Comparison of ENCODE assay signal across 8 mouse cellular contexts in genomic region chr2:109931978-109932780, GRCm38 (mm10). TPM values are rescaled to one million over a fixed set of nuclear protein-coding genes. Genes with fewer than 3 reads are reported as not detected.
DNase-seq lines count a peak whose midpoint lies in the region; ATAC-seq and TF ChIP-seq lines count a peak whose summit lies in the region.
"Had no signal": no experiment of that assay in that cellular context is flagged by ENCODE, and none has a peak within 500 bp of the region (broad histone marks: within the 10 kb centered on the region; RNA-seq: fewer than 3 reads in every experiment).

No protein-coding gene starts in this region.

- no peak overlapping the region for H3K27ac ChIP-seq in lung, embryonic 16.5 days (ENCODE audit: low read length)
- no peak overlapping the region for H3K27ac ChIP-seq in liver, embryonic 14.5 days
- H3K27ac ChIP-seq: left cerebral cortex, adult 2 months had no signal

- H3K9ac ChIP-seq in lung, embryonic 16.5 days (ENCODE audit: low read length), result no peak overlapping the region
- H3K9ac ChIP-seq in liver, embryonic 14.5 days (replicated peaks), result no peak overlapping the region

- H3K4me3 ChIP-seq in lung, embryonic 16.5 days (ENCODE audit: low read length), result no peak overlapping the region
- peak overlapping the region; percentile 20 to 30; a peak in 2 of 4 replicates for H3K4me3 ChIP-seq in liver, embryonic 14.5 days (ENCODE audit: insufficient read depth in 1 of 2, low read depth in 2 of 2, low read length in 2 of 2)
- H3K4me3 ChIP-seq: left cerebral cortex, adult 2 months had no signal

- WGBS in lung, embryonic 16.5 days, result 23% methylated on average over 13 of the region's 13 CpGs
- WGBS in liver, embryonic 14.5 days (ENCODE audit: insufficient replicate concordance), result 22% methylated on average over 13 of the region's 13 CpGs

- 0 out of 2 replicates have a peak, but pooled peaks cover 2% of the 10 kb centered on the region for H3K4me1 ChIP-seq in lung, embryonic 16.5 days (replicated peaks; ENCODE audit: control insufficient read depth, insufficient read depth, low read length)
- H3K4me1 ChIP-seq in liver, embryonic 14.5 days (replicated peaks; ENCODE audit: control insufficient read depth in 2 of 2, insufficient read depth in 2 of 2, low read length in 1 of 2), result peaks cover 3 to 11% of the 10 kb centered on the region in 2 experiments; a peak in 3 of 4 replicates

- H3K4me2 ChIP-seq in lung, embryonic 16.5 days (ENCODE audit: low read depth, low read length), result 0 out of 2 replicates have a peak overlapping the region, but pooled peaks have one; percentile 17
- H3K4me2 ChIP-seq in liver, embryonic 14.5 days (ENCODE audit: low read depth), result peak overlapping the region; percentile 49

- no peaks in the 10 kb centered on the region for H3K36me3 ChIP-seq in lung, embryonic 16.5 days (ENCODE audit: control insufficient read depth, insufficient read depth, low read length)
- no peaks in the 10 kb centered on the region for H3K36me3 ChIP-seq in liver, embryonic 14.5 days (replicated peaks; ENCODE audit: control insufficient read depth, insufficient read depth, low read depth)

- TF ChIP-seq EP300 in liver, embryonic 14.5 days (IDR thresholded peaks at IDR 0.05; ENCODE audit: low read depth), result no peak

- no peak for ATAC-seq in lung, embryonic 16.5 days (ENCODE audit: low read depth)
- ATAC-seq in liver, embryonic 14.5 days (ENCODE audit: insufficient read depth), result peak; percentile 36; the same call in 1 of the 2 replicates

- H3K27me3 ChIP-seq in lung, embryonic 16.5 days (ENCODE audit: control insufficient read depth, insufficient read depth, low read depth, low read length), result no peaks in the 10 kb centered on the region; the same call in none of the 2 replicates
- H3K27me3 ChIP-seq in liver, embryonic 14.5 days (ENCODE audit: control insufficient read depth, insufficient read depth, low read length), result no peaks in the 10 kb centered on the region

- no peaks in the 10 kb centered on the region for H3K9me3 ChIP-seq in lung, embryonic 16.5 days (ENCODE audit: control insufficient read depth, low read length)
- H3K9me3 ChIP-seq in liver, embryonic 14.5 days (ENCODE audit: control insufficient read depth, low read length), result no peaks in the 10 kb centered on the region

- DNase-seq in lung, postnatal 4 days, result no peak
- DNase-seq in kidney, adult 8-10 months, result peak; percentile 60 to 61
- no peak for DNase-seq in liver, embryonic 14.5 days (ENCODE audit: low read depth in 3 of 3, low spot score in 3 of 3)
- no peak for DNase-seq in spleen, postnatal 10 days (ENCODE audit: low spot score in 2 of 2)
- no peak for DNase-seq in cerebellum, postnatal 10 days
- DNase-seq in spleen, postnatal 14 days (ENCODE audit: low spot score in 2 of 2), result no peak

- TF ChIP-seq CTCF in liver, embryonic 14.5 days (IDR thresholded peaks at IDR 0.05; ENCODE audit: low read depth), result no peak

RNA-seq across cellular contexts. Expression of gene Lgr4, which starts 14.7 kb away (rescaled TPM):
- polyA plus RNA-seq in lung, embryonic 16.5 days (2015; fragmentation: Nextera tagmentation; extraction: Ambion mirVana), result 2.0 TPM in 2 replicates
- polyA plus RNA-seq in liver, embryonic 14.5 days (2012; rRNA removed), result 2.9 and 3.0 TPM in 2 replicates
- 3.9 and 4.2 TPM in 2 replicates for polyA plus RNA-seq in liver, embryonic 14.5 days (2014; fragmentation: Nextera tagmentation; extraction: Ambion mirVana)

RNA-seq across cellular contexts. Expression of gene Lin7c, which starts 41.5 kb away (rescaled TPM):
- 65.0 TPM in 2 replicates for polyA plus RNA-seq in lung, embryonic 16.5 days (2015; fragmentation: Nextera tagmentation; extraction: Ambion mirVana)
- 5.2 and 7.2 TPM in 2 replicates for polyA plus RNA-seq in liver, embryonic 14.5 days (2012; rRNA removed)
- polyA plus RNA-seq in liver, embryonic 14.5 days (2014; fragmentation: Nextera tagmentation; extraction: Ambion mirVana), result 16.8 and 17.3 TPM in 2 replicates

Comparison
In these comparisons a context has a peak if more than half of its experiments do, and no peak if none do; other contexts are left out.
1. DNase-seq: peak in kidney, adult 8-10 months (2 of 2); none in lung, postnatal 4 days (0 of 2), liver, embryonic 14.5 days (0 of 3), spleen, postnatal 10 days (0 of 2), cerebellum, postnatal 10 days (0 of 2) and spleen, postnatal 14 days (0 of 2).